Mouse (Mus musculus) CH12.LX (cell line): ENCODE data around the gene Lyl1. TPM values are rescaled to one million over a fixed set of nuclear protein-coding genes. Genes with fewer than 3 reads are reported as not detected.

ENCODE experiments used
- DNase-seq: peaks from one replicate; pipeline ENCODE4 v3.0.0-alpha.2; 2013; ENCODE audit errors: extremely low read depth
- H3K27ac ChIP-seq: 2 replicates; pipeline ENCODE4 v1.5.1; 2012; ENCODE audit warnings: low read depth, mild to moderate bottlenecking, control low read depth, moderate library complexity; ENCODE audit not compliant: insufficient read depth
- H3K27me3 ChIP-seq: replicated peaks from 2 replicates; pipeline ENCODE3; 2012; ENCODE audit warnings: inconsistent platforms
- H3K36me3 ChIP-seq, 2 experiments: replicated peaks in 1 of 2; 2 replicates each; pipeline versions ENCODE3 to v1.6.1; 2012; ENCODE audit warnings: inconsistent platforms in 1 of 2, low read length in 1 of 2, mild to moderate bottlenecking in 1 of 2, mixed read lengths in 1 of 2, moderate library complexity in 1 of 2; ENCODE audit not compliant: control insufficient read depth in 1 of 2, insufficient read depth in 1 of 2
- H3K4me1 ChIP-seq, 2 experiments: 2 replicates each; pipeline ENCODE4 v1.6.1; 2012; ENCODE audit warnings: inconsistent platforms in 1 of 2, moderate library complexity in 1 of 2; ENCODE audit not compliant: insufficient read depth in 2 of 2, control insufficient read depth in 1 of 2
- H3K4me2 ChIP-seq: 2 replicates; pipeline ENCODE4 v1.6.1; 2012; ENCODE audit warnings: low read depth, mild to moderate bottlenecking, control low read depth; ENCODE audit not compliant: poor library complexity, insufficient read depth, severe bottlenecking
- H3K4me3 ChIP-seq, 3 experiments: fragments of 150-350 bp in 1 of 3; sonication (generic) in 1 of 3; replicated peaks in 1 of 3; 2 replicates each; pipeline versions ENCODE3 to v1.5.1; 2011 to 2012; ENCODE audit warnings: low read depth in 2 of 3, low read length in 2 of 3, mild to moderate bottlenecking in 2 of 3, moderate library complexity in 2 of 3, control low read depth in 1 of 3, improper control_type of control experiment in 1 of 3, inconsistent platforms in 1 of 3, mixed read lengths in 1 of 3; ENCODE audit not compliant: poor library complexity in 1 of 3
- H3K79me2 ChIP-seq: replicated peaks from 2 replicates; pipeline ENCODE4 v1.6.1; 2012; ENCODE audit warnings: mild to moderate bottlenecking, moderate library complexity; ENCODE audit not compliant: control insufficient read depth, poor library complexity, insufficient read depth, severe bottlenecking; ENCODE audit errors: extremely low read depth
- H3K9ac ChIP-seq: 2 replicates; pipeline ENCODE4 v1.6.1; 2012; ENCODE audit warnings: low read depth, mild to moderate bottlenecking, control low read depth, moderate library complexity; ENCODE audit not compliant: insufficient read depth
- H3K9me3 ChIP-seq: replicated peaks from 2 replicates; pipeline ENCODE3; 2012; ENCODE audit warnings: low read length, inconsistent platforms, mixed read lengths
- CHD2 ChIP-seq: IDR thresholded peaks from 2 replicates; pipeline ENCODE4 v1.6.1; 2011; ENCODE audit warnings: low read length, improper control_type of control experiment
- E2F4 ChIP-seq: IDR thresholded peaks from 2 replicates; pipeline ENCODE4 v1.6.1; 2011; ENCODE audit warnings: low read depth, low read length, improper control_type of control experiment; ENCODE audit not compliant: insufficient replicate concordance
- ELF1 ChIP-seq: IDR thresholded peaks from 2 replicates; pipeline ENCODE4 v1.6.1; 2014; ENCODE audit warnings: low read depth, mild to moderate bottlenecking, inconsistent platforms, low read length, improper control_type of control experiment
- GABPA ChIP-seq: IDR thresholded peaks from 2 replicates; pipeline ENCODE4 v1.6.1; 2012; ENCODE audit warnings: low read depth, low read length, improper control_type of control experiment, inconsistent platforms; ENCODE audit not compliant: insufficient replicate concordance
- HCFC1 ChIP-seq: IDR thresholded peaks from 2 replicates; pipeline ENCODE4 v1.6.1; 2012; ENCODE audit warnings: low read depth, mild to moderate bottlenecking, inconsistent platforms, low read length, improper control_type of control experiment
- IRF4 ChIP-seq: IDR thresholded peaks from 2 replicates; pipeline ENCODE4 v1.6.1; 2014; ENCODE audit warnings: low read depth, mild to moderate bottlenecking, inconsistent platforms, low read length, improper control_type of control experiment
- JUN ChIP-seq: IDR thresholded peaks from 2 replicates; pipeline ENCODE4 v1.6.1; 2011; ENCODE audit warnings: low read depth, mild to moderate bottlenecking, low read length, improper control_type of control experiment, moderate library complexity; ENCODE audit not compliant: insufficient read depth
- KAT2A ChIP-seq: IDR thresholded peaks from 2 replicates; pipeline ENCODE4 v1.6.1; 2012; ENCODE audit warnings: low read length, improper control_type of control experiment, inconsistent platforms; ENCODE audit not compliant: insufficient replicate concordance
- MAFK ChIP-seq: IDR thresholded peaks from 2 replicates; pipeline ENCODE4 v1.6.1; 2011; ENCODE audit warnings: low read length, improper control_type of control experiment; ENCODE audit not compliant: insufficient replicate concordance
- MAZ ChIP-seq: IDR thresholded peaks from 2 replicates; pipeline ENCODE4 v1.6.1; 2012; ENCODE audit warnings: low read depth, mild to moderate bottlenecking, inconsistent platforms, low read length, improper control_type of control experiment, moderate library complexity
- MEF2A ChIP-seq: IDR thresholded peaks from 2 replicates; pipeline ENCODE4 v1.6.1; 2014; ENCODE audit warnings: low read depth, mild to moderate bottlenecking, inconsistent platforms, low read length, improper control_type of control experiment, borderline replicate concordance
- MYC ChIP-seq: IDR thresholded peaks from 2 replicates; pipeline ENCODE4 v1.6.1; 2011; ENCODE audit warnings: low read depth, mild to moderate bottlenecking, improper control_type of control experiment, low read length
- NELFE ChIP-seq: IDR thresholded peaks from 2 replicates; pipeline ENCODE4 v1.6.1; 2011; ENCODE audit warnings: low read depth, low read length, improper control_type of control experiment
- PAX5 ChIP-seq: IDR thresholded peaks from 2 replicates; pipeline ENCODE4 v1.6.1; 2012; ENCODE audit warnings: low read length, inconsistent platforms, mixed read lengths
- POLR2A ChIP-seq: IDR thresholded peaks from 2 replicates; pipeline ENCODE4 v1.6.1; 2011; ENCODE audit warnings: low read depth, mild to moderate bottlenecking, improper control_type of control experiment, low read length
- POLR2AphosphoS2 ChIP-seq: IDR thresholded peaks from 2 replicates; pipeline ENCODE4 v1.6.1; 2011; ENCODE audit warnings: low read depth, low read length, improper control_type of control experiment
- SMC3 ChIP-seq: IDR thresholded peaks from 2 replicates; pipeline ENCODE4 v1.6.1; 2011; ENCODE audit warnings: low read depth, low read length, improper control_type of control experiment
- TCF12 ChIP-seq: IDR thresholded peaks from 2 replicates; pipeline ENCODE4 v1.6.1; 2014; ENCODE audit warnings: low read depth, mild to moderate bottlenecking, inconsistent platforms, low read length, improper control_type of control experiment
- UBTF ChIP-seq: IDR thresholded peaks from 2 replicates; pipeline ENCODE4 v1.6.1; 2012; ENCODE audit warnings: low read depth, mild to moderate bottlenecking, inconsistent platforms, low read length, improper control_type of control experiment, moderate library complexity
- ZMIZ1 ChIP-seq: IDR thresholded peaks from 2 replicates; pipeline ENCODE4 v1.6.1; 2012; ENCODE audit warnings: low read depth, mild to moderate bottlenecking, inconsistent platforms, low read length, improper control_type of control experiment
- dilution Hi-C: fragments of 300-500 bp; cut with MboI; formaldehyde crosslinking; loops from 2 replicates; pipeline ENCODE4 v1.14.3; 2020; ENCODE audit warnings: low sequenced_read_pairs; ENCODE audit not compliant: extremely low pct_unique_long_range_greater_than_20kb, extremely low pct_ligation_motif_present
- in situ Hi-C: fragments of 300-500 bp; cut with MboI; formaldehyde crosslinking; loops from 3 replicates; pipeline ENCODE4 v1.14.3; 2019; ENCODE audit warnings: low sequenced_read_pairs, low pct_ligation_motif_present, low pct_unique_long_range_greater_than_20kb, mixed read lengths
- polyA plus RNA-seq: library from polyadenylated mRNA; unstranded; fragments of >175 nt; gene quantifications from 2 replicates; pipeline ENCODE4 v1.2.1, GENCODE M21; 2012; ENCODE audit warnings: low read depth; ENCODE audit not compliant: insufficient read length
- total RNA-seq, 2 experiments: library from RNA; depleted of rRNA; stranded (reverse); fragments of 300-350 nt in 1 of 2; fragments of >200 nt in 1 of 2; gene quantifications; 2 replicates each; pipeline ENCODE4 v1.2.3; 2012 to 2014

Gene Lyl1
- total and polyA plus RNA-seq, 3 experiments, result 20.6 to 53.2 (median 38.5) TPM

DNA sequence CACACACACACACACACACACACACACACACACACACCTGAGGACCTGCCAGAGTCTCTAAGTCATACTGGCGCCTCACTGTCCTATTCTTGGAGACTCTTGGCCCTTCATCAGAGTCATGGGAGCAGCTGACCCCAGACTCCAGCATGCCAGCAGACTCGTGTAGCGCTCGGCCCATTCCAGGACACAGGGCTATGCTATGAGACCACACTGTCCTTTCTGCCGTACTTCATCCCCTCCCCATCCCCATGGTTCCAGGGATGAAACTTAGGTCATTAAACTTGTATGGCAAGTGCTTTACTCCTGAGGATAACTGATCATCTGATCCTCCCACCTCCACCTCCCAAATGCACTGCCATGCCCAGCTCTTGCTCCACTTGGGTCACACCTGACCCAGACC, 17.2 kb downstream of the Lyl1 start:
- dilution Hi-C loops, result no loop called here
- Histone ChIP-seq H3K9me3 (no peaks in the 10 kb centered on the region), H3K36me3 (no peaks in the 10 kb centered on the region), H3K79me2 (no peaks in the 10 kb centered on the region), H3K9ac (no peak overlapping the region), H3K4me2 (no peak overlapping the region), H3K27me3 (peaks cover 59% of the 10 kb centered on the region), H3K4me3 (no peak overlapping the region), H3K27ac (no peak overlapping the region), H3K4me1 (peaks cover 11 to 20% of the 10 kb centered on the region in 2 experiments)
- in situ Hi-C loops, result loop anchor here (10.0 kb wide), 1 partner anchor 96 kb away; no protein-coding TSS in a partner anchor
- TF ChIP-seq MEF2A, result no peak
- no peak for TF ChIP-seq MAFK
- TF ChIP-seq GABPA, result no peak
- TF ChIP-seq MYC, result no peak
- TF ChIP-seq SMC3, result no peak
- no peak for TF ChIP-seq E2F4
- TF ChIP-seq ZMIZ1, result no peak
- no peak for TF ChIP-seq CHD2
- no peak for TF ChIP-seq MAZ
- TF ChIP-seq PAX5, result no peak
- DNase-seq, result no peak

DNA sequence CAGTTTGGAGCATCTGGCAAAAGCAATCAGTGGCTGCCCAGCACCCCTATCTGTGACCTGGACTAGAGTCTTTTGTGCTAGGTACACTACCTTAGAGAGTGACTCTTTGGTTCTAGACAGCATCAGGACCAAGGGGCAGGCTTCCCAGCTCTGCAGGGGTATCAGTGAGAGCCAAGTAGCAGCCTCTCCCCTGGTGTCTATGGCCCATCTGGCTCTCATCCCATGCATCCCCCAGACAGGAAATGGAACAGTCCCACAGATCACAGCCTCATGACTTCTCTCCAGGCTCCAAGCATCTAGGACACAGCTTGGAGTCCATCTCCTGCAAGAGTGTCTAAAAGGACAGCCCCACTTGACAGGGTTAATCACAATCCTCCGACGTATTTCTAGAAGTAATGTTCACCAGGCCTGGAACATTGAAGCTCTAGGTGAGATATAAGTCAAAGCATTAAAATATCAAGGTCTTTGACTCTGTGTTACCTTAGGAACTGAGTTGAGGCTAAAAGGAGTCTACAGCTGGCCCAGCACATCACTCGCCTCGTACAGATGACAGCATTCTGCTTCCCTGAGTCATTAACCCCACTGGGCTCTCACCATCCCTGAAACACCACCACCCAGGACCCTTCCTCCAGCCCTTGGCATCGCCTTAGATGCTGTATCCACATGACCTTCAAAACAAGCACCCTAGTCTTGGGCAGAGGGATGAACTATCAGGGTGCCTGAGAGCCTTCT, 17.9 kb downstream of the Lyl1 start:
- no peak for DNase-seq
- Histone ChIP-seq H3K4me3 (no peak overlapping the region), H3K4me2 (no peak overlapping the region), H3K36me3 (no peaks in the 10 kb centered on the region), H3K4me1 (peaks cover 12 to 22% of the 10 kb centered on the region in 2 experiments), H3K27me3 (peaks cover 61% of the 10 kb centered on the region), H3K79me2 (no peaks in the 10 kb centered on the region), H3K27ac (no peak overlapping the region), H3K9ac (no peak overlapping the region), H3K9me3 (no peaks in the 10 kb centered on the region)
- TF ChIP-seq ELF1, result no peak
- in situ Hi-C loops (loop anchor here (10.0 kb wide), 1 partner anchor 96 kb away; no protein-coding TSS in a partner anchor), dilution Hi-C loops (no loop called here)

DNA sequence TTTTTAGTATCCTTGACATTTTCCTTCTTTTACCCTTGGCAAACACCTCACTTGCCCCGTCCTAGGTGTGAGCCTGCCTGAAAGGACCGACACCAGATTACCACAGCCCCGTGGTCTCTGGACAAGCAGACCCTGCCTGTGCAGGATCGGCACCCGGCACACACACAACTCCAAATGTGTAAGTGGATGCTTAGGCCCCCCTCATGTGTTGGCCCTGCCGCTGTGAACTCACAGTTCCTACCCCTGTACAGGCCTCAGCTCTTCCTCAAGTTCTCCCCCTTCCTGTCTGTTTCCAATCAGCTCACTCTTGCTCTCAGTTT, 21.2 kb downstream of the Lyl1 start:
- dilution Hi-C loops, result no loop called here
- Histone ChIP-seq H3K27me3 (peaks cover 51% of the 10 kb centered on the region), H3K36me3 (no peaks in the 10 kb centered on the region), H3K27ac (no peak overlapping the region), H3K9ac (no peak overlapping the region), H3K79me2 (no peaks in the 10 kb centered on the region), H3K9me3 (no peaks in the 10 kb centered on the region), H3K4me1 (peaks cover 12 to 20% of the 10 kb centered on the region in 2 experiments), H3K4me3 (no peak overlapping the region)
- in situ Hi-C loops, result no loop called here
- DNase-seq, result no peak
- TF ChIP-seq ZMIZ1 (no peak), E2F4 (no peak), PAX5 (no peak), POLR2AphosphoS2 (no peak), POLR2A (no peak), TCF12 (no peak), MYC (no peak), IRF4 (no peak), HCFC1 (no peak), KAT2A (no peak), GABPA (no peak), NELFE (no peak), JUN (no peak), MAFK (no peak), UBTF (no peak)
- TF ChIP-seq, all 38 proteins: peak for 0
- no peak overlapping the region for H3K4me2 ChIP-seq
